Mouse (Mus musculus) embryonic stem cell, embryonic (primary cell): ENCODE measurements around the gene Apoh.

Experiments used
- CTCF ChIA-PET, 4 experiments: fragments of 300-600 bp in 2 of 4; fragments of 350-600 bp in 2 of 4; sonication (Branson Sonifier 250); formaldehyde crosslinking; loops; one replicate each; lab custom pipeline; 2022; ENCODE audit warnings: inconsistent platforms in 2 of 4; lab: Charles Lee
- POLR2A ChIA-PET, 4 experiments: fragments of 300-600 bp in 2 of 4; fragments of 350-600 bp in 2 of 4; sonication (Branson Sonifier 250); formaldehyde crosslinking; loops; one replicate each; lab custom pipeline; 2022; ENCODE audit warnings: antibody characterized with exemption in 4 of 4, inconsistent platforms in 1 of 4; lab: Charles Lee

Apoh gene

GRCm38 (mm10) chr11:108419242-108419641, 76.1 kb downstream of the Apoh start:
- CTCF ChIA-PET = interaction anchor here in 1 of 4 experiments (1.9 kb wide), 1 partner anchor 554 kb away, joined by 3 read pairs; no protein-coding TSS in a partner anchor
- POLR2A ChIA-PET = no interaction called here

GRCm38 (mm10) chr11:108420751-108421150, 77.6 kb downstream of the Apoh start:
- ChIA-PET CTCF (interaction anchor here in 1 of 4 experiments (1.9 kb wide), 1 partner anchor 556 kb away, joined by 3 read pairs; no protein-coding TSS in a partner anchor), POLR2A (interaction anchor here in 2 of 4 experiments (0.6 to 0.9 kb wide), 3 partner anchors 16 to 425 kb away, joined by 3 read pairs; partner anchors contain the start of gene Prkca (in 1 of the 2))

DNA sequence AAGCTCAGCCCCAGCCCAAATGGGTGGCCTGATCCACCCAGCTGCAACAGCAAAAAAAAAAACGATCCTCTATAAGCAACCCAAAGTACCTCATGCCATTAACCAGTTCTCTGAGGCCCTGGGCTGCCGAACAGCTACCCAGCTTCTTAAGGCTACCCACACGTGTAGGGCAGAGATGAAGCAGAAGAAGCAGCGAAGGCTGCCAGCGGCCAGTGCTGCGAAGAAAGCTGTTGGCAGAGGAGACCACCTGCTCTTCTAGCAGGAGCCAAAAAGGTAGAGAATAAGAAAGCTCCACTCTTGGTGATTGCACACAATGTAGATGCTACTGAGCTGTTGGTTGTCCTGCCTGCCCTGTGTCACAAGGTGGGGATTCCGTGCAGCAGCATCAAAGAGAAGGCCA, 80.1 kb downstream of the Apoh start:
- POLR2A ChIA-PET = interaction anchor here in 1 of 4 experiments (0.7 to 1.6 kb wide), 6 partner anchors 12 to 913 kb away, joined by 3 to 5 read pairs (median 3); partner anchors contain the start of genes Apoh and Prkca
- CTCF ChIA-PET = interaction anchor here in 3 of 4 experiments (0.6 to 1.5 kb wide), 5 partner anchors 300 to 1271 kb away, joined by 3 read pairs; no protein-coding TSS in a partner anchor

GRCm38 (mm10) chr11:108424111-108424510, 81.0 kb downstream of the Apoh start:
- POLR2A ChIA-PET = interaction anchor here in 3 of 4 experiments (0.6 to 1.6 kb wide), 16 partner anchors 8 to 1504 kb away, joined by 3 to 8 read pairs (median 3); partner anchors contain the start of genes Apoh (in 2 of the 3) and Prkca (in 2 of the 3)
- CTCF ChIA-PET = interaction anchor here in 2 of 4 experiments (0.6 to 1.4 kb wide), 5 partner anchors 23 to 1272 kb away, joined by 3 to 6 read pairs (median 4); no protein-coding TSS in a partner anchor

- ChIA-PET CTCF (interaction anchor here in 2 of 4 experiments (0.8 to 1.4 kb wide), 5 partner anchors 22 to 768 kb away, joined by 3 to 6 read pairs (median 4); no protein-coding TSS in a partner anchor), POLR2A (interaction anchor here in 3 of 4 experiments (0.5 to 1.6 kb wide), 16 partner anchors 8 to 1505 kb away, joined by 3 to 8 read pairs (median 3); partner anchors contain the start of genes Apoh (in 1 of the 3), Axin2 (in 1 of the 3), Prkca (in 1 of the 3) and Wipi1 (in 1 of the 3))
These were observed 81.9 kb downstream of the Apoh start, which contains the start of gene Cep112 for GRCm38 (mm10) chr11:108424889-108425591. Gene Cep112 (plus strand): TSS chr11:108425192.

- ChIA-PET POLR2A (interaction anchor here in 1 of 4 experiments (1.2 kb wide), 2 partner anchors 81 to 485 kb away, joined by 3 to 8 read pairs; partner anchors contain the start of genes Apoh and Prkca), CTCF (interaction anchor here in 1 of 4 experiments (1.2 kb wide), 1 partner anchor 24 kb away, joined by 6 read pairs; no protein-coding TSS in a partner anchor)
These were observed 82.4 kb downstream of the Apoh start for GRCm38 (mm10) chr11:108425592-108425921.

GRCm38 (mm10) chr11:108426086-108426485, 82.9 kb downstream of the Apoh start:
- POLR2A ChIA-PET = interaction anchor here in 1 of 4 experiments (0.7 kb wide), 1 partner anchor 236 kb away, joined by 4 read pairs; no protein-coding TSS in a partner anchor
- CTCF ChIA-PET = no interaction called here

GRCm38 (mm10) chr11:108427191-108427590, 84.0 kb downstream of the Apoh start:
- ChIA-PET POLR2A (interaction anchor here in 1 of 4 experiments (0.6 kb wide), 1 partner anchor 570 kb away, joined by 3 read pairs; no protein-coding TSS in a partner anchor), CTCF (interaction anchor here in 1 of 4 experiments (1.0 to 1.5 kb wide), 2 partner anchors 20 to 22 kb away, joined by 3 to 4 read pairs; no protein-coding TSS in a partner anchor)

DNA sequence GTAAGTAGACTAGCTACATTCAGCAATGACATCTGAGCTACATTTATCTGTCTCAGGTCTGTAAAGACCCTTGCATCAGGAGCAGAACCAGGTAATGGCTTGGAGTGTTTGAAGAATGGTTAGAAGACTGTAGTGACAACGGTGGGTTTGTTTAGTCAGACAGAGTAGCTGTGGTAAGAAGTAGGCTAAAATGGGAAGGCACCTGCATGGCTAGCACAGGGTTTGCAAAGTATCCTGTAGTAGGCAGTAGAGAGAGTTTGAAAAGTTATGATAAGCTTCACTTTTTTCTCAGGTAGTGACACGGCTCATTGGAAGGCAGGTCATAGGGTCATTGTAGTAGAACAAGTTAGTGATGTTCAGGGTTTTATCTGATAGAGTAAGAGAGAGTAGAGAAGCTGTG, 85.9 kb downstream of the Apoh start:
- ChIA-PET CTCF (interaction anchor here in 2 of 4 experiments (1.5 kb wide), 2 partner anchors 18 to 21 kb away, joined by 3 read pairs; no protein-coding TSS in a partner anchor), POLR2A (no interaction called here)

DNA sequence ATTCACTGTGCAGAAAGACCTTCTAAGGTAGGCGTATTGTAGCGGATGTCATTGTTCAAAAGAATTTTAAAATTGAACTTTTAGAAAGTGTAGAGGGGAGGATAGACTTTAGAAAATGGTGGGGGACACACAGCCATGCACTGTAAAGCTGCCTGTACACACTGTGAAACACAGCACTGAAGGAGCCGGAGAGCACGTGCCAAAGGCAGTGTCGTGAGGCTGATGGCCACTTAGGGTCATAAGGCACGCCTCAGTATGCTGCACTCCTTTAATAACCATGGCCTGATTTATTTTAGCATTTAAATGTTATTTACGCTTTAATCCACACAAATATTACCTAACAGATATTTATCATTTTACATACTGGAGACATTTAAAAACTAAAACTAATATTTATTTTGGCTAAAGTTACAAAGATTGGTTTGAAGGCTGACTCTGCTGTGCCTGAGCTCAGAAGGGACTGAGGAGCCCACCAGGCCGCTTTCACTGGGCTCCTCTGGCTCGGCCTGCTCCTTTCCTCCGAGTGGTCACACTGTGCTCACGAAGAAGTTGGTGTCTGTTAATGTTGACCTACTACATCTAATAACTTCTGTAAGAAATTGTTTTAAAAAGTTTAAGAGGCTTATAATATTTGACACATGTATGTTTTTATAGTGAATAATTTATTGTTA, 100.9 kb downstream of the Apoh start:
- ChIA-PET CTCF (no interaction called here), POLR2A (interaction anchor here in 1 of 4 experiments (0.9 kb wide), 1 partner anchor 19 kb away, joined by 3 read pairs; the partner anchor contains the start of gene Cep112)

DNA sequence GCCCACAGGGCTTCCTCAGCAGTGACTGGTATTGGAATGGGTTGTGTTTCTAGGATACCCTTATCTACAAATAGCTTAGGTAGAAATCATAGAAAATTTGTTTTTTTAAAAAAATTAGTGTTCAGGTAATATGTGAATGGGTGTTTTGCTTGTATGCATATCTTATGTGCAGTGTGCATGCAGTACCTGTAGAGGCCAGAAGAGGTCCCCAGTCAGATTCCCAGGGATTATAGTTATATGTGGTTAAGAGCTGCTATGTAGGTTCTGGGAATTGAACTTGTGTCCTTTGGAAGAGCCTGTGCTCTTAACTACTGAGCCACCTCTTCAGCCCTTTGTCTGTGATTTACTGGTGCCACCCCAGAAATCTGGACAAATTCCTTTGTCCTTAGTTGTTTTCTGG, 104.0 kb downstream of the Apoh start:
- POLR2A ChIA-PET = no interaction called here
- CTCF ChIA-PET = interaction anchor here (0.6 to 2.9 kb wide), 12 partner anchors 12 to 797 kb away, joined by 3 to 8 read pairs (median 3); partner anchors contain the start of gene Cep112 (in 1 of the 4)

DNA sequence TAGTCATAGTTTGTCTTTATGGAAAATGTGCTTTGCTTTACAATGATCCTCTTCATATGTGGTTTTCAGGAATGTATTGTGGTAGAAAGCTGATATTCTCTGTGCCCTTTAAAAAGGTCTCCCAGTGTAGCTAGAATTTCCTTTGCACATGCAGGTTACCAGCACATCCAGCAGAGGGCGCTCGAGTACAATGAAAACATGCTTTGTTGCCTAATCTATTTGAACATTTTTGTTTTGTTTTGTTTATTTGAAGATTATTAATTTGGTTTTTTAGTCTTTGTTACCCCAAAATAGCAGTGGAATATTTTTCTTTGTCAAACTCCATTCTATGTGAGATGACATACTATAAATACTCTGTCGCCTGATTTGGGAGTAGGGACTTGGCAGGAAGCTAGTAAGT, 106.7 kb downstream of the Apoh start:
- ChIA-PET CTCF (interaction anchor here (0.5 to 3.1 kb wide), 55 partner anchors 10 to 1411 kb away, joined by 3 to 28 read pairs (median 3); partner anchors contain the start of genes Cep112 (in 1 of the 4) and Rgs9 (in 1 of the 4)), POLR2A (interaction anchor here in 2 of 4 experiments (0.5 to 0.8 kb wide), 2 partner anchors 466 to 674 kb away, joined by 3 to 4 read pairs; no protein-coding TSS in a partner anchor)

DNA sequence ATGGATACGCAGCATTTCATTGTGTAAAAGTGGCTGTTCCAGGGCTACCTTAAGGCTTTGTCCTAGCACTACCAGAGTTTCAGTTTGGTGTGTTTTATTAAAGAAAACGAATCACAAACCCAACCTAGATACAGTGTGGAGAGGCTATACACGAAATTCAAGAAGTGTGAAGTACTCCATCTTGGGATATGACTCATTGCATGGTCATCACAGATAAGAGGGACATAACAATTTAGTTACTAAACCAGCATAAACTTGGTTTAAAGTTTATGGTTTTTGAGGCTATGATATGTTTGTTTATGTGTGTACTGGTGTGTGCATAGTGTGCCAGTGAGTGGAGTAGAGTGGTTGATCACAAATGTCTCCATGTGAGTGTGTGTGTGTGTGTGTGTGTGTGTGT, 116.4 kb downstream of the Apoh start:
- CTCF ChIA-PET = interaction anchor here in 2 of 4 experiments (0.6 to 1.3 kb wide), 3 partner anchors 9 to 92 kb away, joined by 3 to 5 read pairs (median 4); no protein-coding TSS in a partner anchor
- POLR2A ChIA-PET = no interaction called here
